Mouse (Mus musculus) intestine, embryonic 16.5 days (tissue): ENCODE data around the gene Rnf126. TPM values are rescaled to one million over a fixed set of nuclear protein-coding genes. Genes with fewer than 3 reads are reported as not detected.
A peak's percentile ranks its signal among the peaks of the same experiment; 100 is the strongest.
"Not testable (repeated sequence)": the region's sequence is repeated elsewhere in the genome, so short reads cannot be mapped to it uniquely, and the experiment has no call there.

Source experiments
- ATAC-seq: fragments of 200-750 bp; cut with Nextera tagmentation; 2 replicates; pipeline ENCODE4 v1.8.0; 2017; ENCODE audit warnings: moderate TSS enrichment, moderate library complexity
- H3K27ac ChIP-seq: fragments of 300-500 bp; sonication (generic); 2 replicates; pipeline ENCODE4 v1.5.1; 2014; ENCODE audit warnings: mild to moderate bottlenecking, low read length
- H3K27me3 ChIP-seq: fragments of 300-500 bp; sonication (generic); replicated peaks from 2 replicates; pipeline ENCODE4 v1.6.1; 2014; ENCODE audit warnings: low read length, control low read depth, mixed read lengths; ENCODE audit not compliant: control insufficient read depth, insufficient read depth
- H3K36me3 ChIP-seq: fragments of 300-500 bp; sonication (generic); 2 replicates; pipeline ENCODE4 v1.6.1; 2014; ENCODE audit warnings: low read length, control low read depth; ENCODE audit not compliant: control insufficient read depth, insufficient read depth
- H3K4me1 ChIP-seq: fragments of 300-500 bp; sonication (generic); 2 replicates; pipeline ENCODE4 v1.6.1; 2014; ENCODE audit warnings: low read length, control low read depth, mixed read lengths; ENCODE audit not compliant: control insufficient read depth, insufficient read depth
- H3K4me2 ChIP-seq: fragments of 300-500 bp; sonication (generic); 2 replicates; pipeline ENCODE4 v1.6.1; 2014; ENCODE audit warnings: low read depth, low read length, control low read depth
- H3K4me3 ChIP-seq: fragments of 300-500 bp; sonication (generic); 2 replicates; pipeline ENCODE4 v1.5.1; 2014; ENCODE audit warnings: mild to moderate bottlenecking, low read length
- H3K9ac ChIP-seq: fragments of 300-500 bp; sonication (generic); 2 replicates; pipeline ENCODE4 v1.6.1; 2014; ENCODE audit warnings: low read depth, low read length
- H3K9me3 ChIP-seq: fragments of 300-500 bp; sonication (generic); 2 replicates; pipeline ENCODE4 v1.6.1; 2016; ENCODE audit warnings: low read length, control low read depth; ENCODE audit not compliant: control insufficient read depth
- WGBS: fragments of 180-500 bp; shearing (Covaris S2); extraction: QIAGEN DNeasy Blood & Tissue Kit; methylation state at CpG from one replicate; pipeline ENCODE4 v1.1.7; 2014; 5-methylcytosine and 5-hydroxymethylcytosine counted together
- polyA plus RNA-seq: library from polyadenylated mRNA; unstranded; fragments of >200 nt; fragmentation: Nextera tagmentation; extraction: Ambion mirVana; gene quantifications from 2 replicates; pipeline ENCODE4 v1.2.1, GENCODE M21; 2015

The Rnf126 gene
- polyA plus RNA-seq, 1 experiment from 2014 or later: 39.7 TPM

DNA sequence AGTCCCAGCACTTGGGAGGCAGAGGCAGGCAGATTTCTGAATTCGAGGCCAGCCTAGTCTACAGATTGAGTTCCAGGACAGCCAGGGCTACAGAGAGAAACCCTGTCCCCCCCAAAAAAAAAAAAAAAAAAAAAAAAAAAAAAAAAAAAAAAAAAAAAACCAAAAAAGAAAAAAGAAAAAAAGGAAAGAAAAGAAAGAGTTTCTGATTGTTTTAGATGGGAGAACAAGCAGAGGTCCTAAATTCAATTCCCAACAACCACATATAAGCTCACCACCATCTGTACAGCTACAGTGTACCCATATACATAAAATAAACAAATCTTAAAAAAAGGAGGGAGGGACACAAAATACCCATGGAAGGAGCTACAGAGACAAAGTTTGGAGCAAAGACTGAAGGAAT lies 7.1 kb downstream of the Rnf126 start:
- Histone ChIP-seq H3K36me3 (peaks cover 29% of the 10 kb centered on the region), H3K4me1 (peaks cover 14% of the 10 kb centered on the region)
- 90% methylated on average over 1 of the region's 1 CpGs for WGBS
- not testable (repeated sequence) for H3K27me3 ChIP-seq, H3K9ac ChIP-seq, H3K9me3 ChIP-seq, ATAC-seq, H3K4me3 ChIP-seq, H3K4me2 ChIP-seq, H3K27ac ChIP-seq

GRCm38 (mm10) chr10:79756660-79757059 lies 10.1 kb downstream of the Rnf126 start:
- Histone ChIP-seq H3K9me3 (no peaks in the 10 kb centered on the region), H3K27ac (no peak overlapping the region), H3K4me2 (no peak overlapping the region), H3K4me1 (peaks cover 3% of the 10 kb centered on the region; the same call in 1 of the 2 replicates), H3K4me3 (no peak overlapping the region), H3K27me3 (no peaks in the 10 kb centered on the region), H3K9ac (no peak overlapping the region), H3K36me3 (peaks cover 23% of the 10 kb centered on the region)
- 91% methylated on average over 24 of the region's 24 CpGs for WGBS
- no peak for ATAC-seq

DNA sequence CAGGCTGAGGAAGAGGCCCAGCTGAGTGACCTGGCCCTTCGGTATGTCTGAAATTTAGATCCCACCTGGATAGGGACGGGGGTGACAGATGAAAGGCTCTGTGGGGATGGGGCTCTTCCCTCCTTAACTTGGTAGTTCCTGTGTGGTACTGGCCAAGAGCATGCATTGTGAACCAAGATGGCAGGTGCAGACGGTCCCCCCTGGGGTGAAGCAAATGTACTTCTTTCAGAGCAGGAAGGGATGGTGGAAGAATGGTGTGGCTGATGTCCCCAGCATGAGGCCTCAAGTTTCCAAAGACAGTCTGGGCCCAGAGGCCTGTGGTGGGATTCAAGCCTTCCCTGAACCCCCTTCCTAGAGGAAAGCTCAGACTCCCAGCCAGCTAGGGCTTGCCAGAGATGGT lies 10.9 kb downstream of the Rnf126 start:
- 78% methylated on average over 3 of the region's 3 CpGs for WGBS
- peaks cover 3% of the 10 kb centered on the region; the same call in 1 of the 2 replicates for H3K4me1 ChIP-seq
- no peak overlapping the region for H3K9ac ChIP-seq

DNA sequence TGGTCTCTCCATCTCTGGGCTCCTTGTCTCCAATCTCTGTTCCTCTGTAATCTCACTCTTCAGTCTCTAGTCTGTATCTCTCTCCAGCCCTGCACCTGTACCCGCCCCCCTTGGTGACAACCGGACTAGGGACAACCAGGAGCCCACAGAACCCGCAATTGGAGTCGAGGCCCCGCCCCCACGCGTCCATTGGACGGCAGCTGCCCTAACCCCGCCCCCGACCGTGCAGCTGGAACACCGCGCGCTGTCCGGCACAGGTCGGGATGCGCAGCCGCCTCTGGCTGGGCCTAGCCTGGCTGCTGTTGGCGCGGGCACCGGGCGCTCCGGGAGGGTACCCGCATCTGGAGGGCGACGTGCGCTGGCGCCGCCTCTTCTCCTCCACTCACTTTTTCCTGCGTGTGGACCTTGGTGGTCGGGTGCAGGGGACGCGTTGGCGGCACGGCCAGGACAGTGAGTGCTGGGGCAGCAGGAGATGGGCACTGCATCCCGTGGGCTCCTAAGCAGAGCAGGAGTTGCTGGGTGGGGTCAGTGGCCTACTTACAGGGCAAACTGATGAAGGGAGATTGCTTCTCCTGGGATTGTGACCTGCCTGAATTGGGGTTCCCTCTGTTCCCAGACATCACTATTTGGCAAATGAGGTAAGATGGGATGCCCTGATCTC lies 11.8 kb downstream of the Rnf126 start, which contains the start of gene Fgf22:
Gene Fgf22, plus strand, starts transcription at position 221 of the 661 bp plus-strand sequence.
- Histone ChIP-seq H3K27ac (no peak within 1 kb of the TSS), H3K9me3 (no peaks in the 10 kb centered on the region), H3K4me3 (peak within 1 kb of the TSS; percentile 39), H3K4me1 (peaks cover 3% of the 10 kb centered on the region; the same call in 1 of the 2 replicates), H3K36me3 (peaks cover 11% of the 10 kb centered on the region), H3K4me2 (peak within 1 kb of the TSS; percentile 66), H3K27me3 (no peaks in the 10 kb centered on the region), H3K9ac (peak within 1 kb of the TSS; percentile 49; the same call in 1 of the 2 replicates)
- 2% methylated on average over 36 of the region's 36 CpGs for WGBS
- ATAC-seq: peak; percentile 88

More for the DNA sequence above, 10.9 kb downstream of the Rnf126 start:
- no peak overlapping the region for H3K27ac ChIP-seq
- peaks cover 15% of the 10 kb centered on the region for H3K36me3 ChIP-seq
- H3K9me3 ChIP-seq: no peaks in the 10 kb centered on the region
- ATAC-seq: no peak
- no peak overlapping the region for H3K4me3 ChIP-seq
- H3K27me3 ChIP-seq: no peaks in the 10 kb centered on the region
- no peak overlapping the region for H3K4me2 ChIP-seq

GRCm38 (mm10) chr10:79748496-79748895 lies 18.3 kb downstream of the Rnf126 start:
- Histone ChIP-seq H3K9ac (no peak overlapping the region), H3K4me3 (no peak overlapping the region), H3K27ac (no peak overlapping the region), H3K9me3 (no peaks in the 10 kb centered on the region), H3K27me3 (no peaks in the 10 kb centered on the region), H3K4me1 (peaks cover 10% of the 10 kb centered on the region), H3K36me3 (peaks cover 8% of the 10 kb centered on the region; the same call in 1 of the 2 replicates), H3K4me2 (no peak overlapping the region)
- no peak for ATAC-seq
- 87% methylated on average over 6 of the region's 6 CpGs for WGBS

- peak overlapping the region; percentile 51; the same call in 1 of the 2 replicates for H3K9ac ChIP-seq
- ATAC-seq: peak; percentile 77
- 25% methylated on average over 6 of the region's 6 CpGs for WGBS
Measured at GRCm38 (mm10) chr10:79746774-79747151, 20.0 kb downstream of the Rnf126 start.

GRCm38 (mm10) chr10:79745898-79746773 lies 20.6 kb downstream of the Rnf126 start, which contains the start of gene Polrmt:
TSS of gene Polrmt (minus strand) at chr10:79746581.
- H3K36me3 ChIP-seq: peaks cover 27% of the 10 kb centered on the region
- peak; percentile 98 for ATAC-seq
- H3K27me3 ChIP-seq: no peaks in the 10 kb centered on the region
- peaks cover 10% of the 10 kb centered on the region for H3K4me1 ChIP-seq
- peak within 1 kb of the TSS; percentile 69 for H3K4me3 ChIP-seq
- WGBS: 2% methylated on average over 37 of the region's 38 CpGs
- peak within 1 kb of the TSS; percentile 63 for H3K4me2 ChIP-seq
- H3K9ac ChIP-seq: peak within 1 kb of the TSS; percentile 75
- no peaks in the 10 kb centered on the region for H3K9me3 ChIP-seq
- H3K27ac ChIP-seq: peak within 1 kb of the TSS; percentile 33; the same call in 1 of the 2 replicates

More at GRCm38 (mm10) chr10:79746774-79747151, 20.0 kb downstream of the Rnf126 start:
- Histone ChIP-seq H3K4me3 (peak overlapping the region; percentile 27), H3K4me1 (peaks cover 10% of the 10 kb centered on the region), H3K4me2 (peak overlapping the region; percentile 48), H3K27ac (no peak overlapping the region), H3K9me3 (no peaks in the 10 kb centered on the region), H3K27me3 (no peaks in the 10 kb centered on the region), H3K36me3 (peaks cover 21% of the 10 kb centered on the region)

DNA sequence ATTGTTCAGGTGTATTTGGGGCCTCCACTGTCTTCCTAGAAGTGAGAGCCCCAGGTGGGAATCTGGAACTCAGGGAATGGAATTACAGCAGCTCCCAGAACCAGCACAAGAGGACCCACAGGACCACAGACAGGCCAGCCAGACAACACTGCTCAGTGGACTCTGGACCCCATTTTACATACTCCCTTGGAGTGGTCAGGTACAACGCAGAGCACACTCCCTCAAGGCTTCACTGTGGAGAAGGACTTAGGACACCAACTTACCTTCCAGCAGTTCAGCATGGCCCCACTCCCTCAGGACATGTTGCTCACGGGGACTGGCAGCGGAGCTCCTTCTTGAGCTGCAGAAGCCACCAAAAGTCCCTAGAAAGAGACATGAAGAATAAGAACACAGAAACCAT lies 21.3 kb downstream of the Rnf126 start:
- WGBS: 75% methylated on average over 3 of the region's 3 CpGs
- Histone ChIP-seq H3K4me2 (peak overlapping the region; percentile 63), H3K9me3 (peaks cover 7% of the 10 kb centered on the region), H3K4me1 (peaks cover 10% of the 10 kb centered on the region), H3K4me3 (peak overlapping the region; percentile 69), H3K36me3 (peaks cover 34% of the 10 kb centered on the region), H3K9ac (peak overlapping the region; percentile 75; the same call in 1 of the 2 replicates), H3K27me3 (no peaks in the 10 kb centered on the region), H3K27ac (0 out of 2 replicates have a peak overlapping the region, but pooled peaks have one; percentile 33)
- peak; percentile 29 for ATAC-seq
